Mouse (Mus musculus) cortical plate, adult 2 months (tissue): ENCODE data around the gene AB124611.

ENCODE experiments used
- CTCF ChIP-seq: fragments of 200-500 bp; IDR thresholded peaks from 2 replicates; pipeline ENCODE4 v1.5.1; 2011; ENCODE audit warnings: mild to moderate bottlenecking, control low read depth, low read length; ENCODE audit not compliant: insufficient read depth; ENCODE audit errors: extremely low read depth
- POLR2A ChIP-seq: fragments of 200-500 bp; IDR thresholded peaks from 2 replicates; pipeline ENCODE4 v1.6.1; 2011; ENCODE audit warnings: mild to moderate bottlenecking, low read length, control low read depth; ENCODE audit not compliant: insufficient read depth; ENCODE audit errors: extremely low read depth

- TF ChIP-seq CTCF = no peak
- no peak for TF ChIP-seq POLR2A
Observed at GRCm38 (mm10) chr9:21547075-21547941, 21.3 kb downstream of the AB124611 start.
